Comparison of ENCODE assay signal across 24 mouse cellular contexts in genomic region chr16:85798334-85798733, GRCm38 (mm10). TPM values are rescaled to one million over a fixed set of nuclear protein-coding genes. Genes with fewer than 3 reads are reported as not detected.
DNase-seq lines count a peak whose midpoint lies in the region; ATAC-seq and TF ChIP-seq lines count a peak whose summit lies in the region.
"Had no signal": no experiment of that assay in that cellular context is flagged by ENCODE, and none has a peak within 500 bp of the region (broad histone marks: within the 10 kb centered on the region; RNA-seq: fewer than 3 reads in every experiment).

No protein-coding gene starts in this region.

- no peak overlapping the region for H3K9ac ChIP-seq in hindbrain, postnatal 0 days (replicated peaks; ENCODE audit: low read length)
- no peak overlapping the region for H3K9ac ChIP-seq in hindbrain, embryonic 14.5 days
- H3K9ac ChIP-seq in kidney, postnatal 0 days (ENCODE audit: low read depth, low read length): no peak overlapping the region
- H3K9ac ChIP-seq: forebrain, embryonic 12.5 days; hindbrain, embryonic 15.5 days; intestine, embryonic 15.5 days; limb, embryonic 12.5 days; liver, embryonic 12.5 days; midbrain, embryonic 15.5 days; neural tube, embryonic 12.5 days had no signal

- H3K4me1 ChIP-seq in hindbrain, postnatal 0 days (ENCODE audit: insufficient read depth, low read length): 0 out of 2 replicates have a peak, but pooled peaks cover 3% of the 10 kb centered on the region
- H3K4me1 ChIP-seq in hindbrain, embryonic 14.5 days (replicated peaks; ENCODE audit: control insufficient read depth, insufficient read depth, low read length): no peaks in the 10 kb centered on the region
- peaks cover 17% of the 10 kb centered on the region; the same call in 1 of the 2 replicates for H3K4me1 ChIP-seq in kidney, postnatal 0 days (replicated peaks; ENCODE audit: insufficient read depth, low read length)

- ATAC-seq in hindbrain, postnatal 0 days: no peak
- no peak for ATAC-seq in hindbrain, embryonic 14.5 days (ENCODE audit: low FRiP score)
- no peak for ATAC-seq in kidney, postnatal 0 days (replicated peaks; ENCODE audit: low FRiP score, low read depth)
- no peak for ATAC-seq in megakaryocyte-erythroid progenitor cell, adult 5-6 weeks (replicated peaks; ENCODE audit: low FRiP score, low TSS enrichment, poor library complexity, severe bottlenecking)
- ATAC-seq: CD4-positive, CD25-positive, alpha-beta regulatory T cell, adult 4 months; intestine, embryonic 15.5 days; liver, embryonic 12.5 days; midbrain, embryonic 15.5 days had no signal

- H3K4me2 ChIP-seq in hindbrain, postnatal 0 days (ENCODE audit: low read depth, low read length): peak overlapping the region; percentile 100; the same call in 1 of the 2 replicates
- no peak overlapping the region for H3K4me2 ChIP-seq in hindbrain, embryonic 14.5 days (replicated peaks)
- peak overlapping the region; percentile 75 for H3K4me2 ChIP-seq in kidney, postnatal 0 days (ENCODE audit: low read length)
- H3K4me2 ChIP-seq: forebrain, embryonic 12.5 days; hindbrain, embryonic 15.5 days; liver, embryonic 12.5 days; midbrain, embryonic 15.5 days; neural tube, embryonic 12.5 days had no signal

- H3K9me3 ChIP-seq in hindbrain, postnatal 0 days (ENCODE audit: low read length): no peaks in the 10 kb centered on the region
- H3K9me3 ChIP-seq in hindbrain, embryonic 14.5 days (ENCODE audit: control insufficient read depth, low read length): no peaks in the 10 kb centered on the region
- H3K9me3 ChIP-seq in kidney, postnatal 0 days (replicated peaks; ENCODE audit: low read length): no peaks in the 10 kb centered on the region
- H3K9me3 ChIP-seq: forebrain, embryonic 12.5 days; heart, embryonic 10.5 days; hindbrain, embryonic 15.5 days; intestine, embryonic 15.5 days; limb, embryonic 12.5 days; liver, embryonic 12.5 days; midbrain, embryonic 15.5 days; neural tube, embryonic 12.5 days had no signal

- no peaks in the 10 kb centered on the region for H3K27me3 ChIP-seq in hindbrain, postnatal 0 days (ENCODE audit: insufficient read depth, low read length)
- H3K27me3 ChIP-seq in hindbrain, embryonic 14.5 days (ENCODE audit: control insufficient read depth, insufficient read depth, low read length): no peaks in the 10 kb centered on the region; the same call in 1 of the 2 replicates
- H3K27me3 ChIP-seq in kidney, postnatal 0 days (ENCODE audit: insufficient read depth, low read length): no peaks in the 10 kb centered on the region
- H3K27me3 ChIP-seq: forebrain, embryonic 12.5 days; hindbrain, embryonic 15.5 days; intestine, embryonic 15.5 days; limb, embryonic 12.5 days; midbrain, embryonic 15.5 days; neural tube, embryonic 12.5 days had no signal

- no peak overlapping the region for H3K4me3 ChIP-seq in hindbrain, postnatal 0 days (ENCODE audit: low read length)
- H3K4me3 ChIP-seq in hindbrain, embryonic 14.5 days (replicated peaks; ENCODE audit: low read length): no peak overlapping the region
- 0 out of 2 replicates have a peak overlapping the region, but pooled peaks have one; percentile 5 for H3K4me3 ChIP-seq in kidney, postnatal 0 days (replicated peaks; ENCODE audit: low read depth, low read length)
- H3K4me3 ChIP-seq: forebrain, embryonic 12.5 days; heart, embryonic 10.5 days; hindbrain, embryonic 15.5 days; intestine, embryonic 15.5 days; liver, embryonic 12.5 days; midbrain, embryonic 15.5 days; neural tube, embryonic 12.5 days had no signal

- TF ChIP-seq CTCF in hindbrain, postnatal 0 days (IDR thresholded peaks at IDR 0.05; ENCODE audit: low read depth): no peak
- no peak for TF ChIP-seq CTCF in kidney, postnatal 0 days (IDR thresholded peaks at IDR 0.05; ENCODE audit: low read depth)

- 72% methylated on average over 7 of the region's 7 CpGs for WGBS in hindbrain, postnatal 0 days
- 93% methylated on average over 7 of the region's 7 CpGs for WGBS in hindbrain, embryonic 14.5 days
- WGBS in kidney, postnatal 0 days: 85% methylated on average over 7 of the region's 7 CpGs

- no peak overlapping the region for H3K27ac ChIP-seq in hindbrain, postnatal 0 days
- no peak overlapping the region for H3K27ac ChIP-seq in hindbrain, embryonic 14.5 days
- H3K27ac ChIP-seq in kidney, postnatal 0 days: no peak overlapping the region
- H3K27ac ChIP-seq: forebrain, embryonic 12.5 days; heart, embryonic 10.5 days; hindbrain, embryonic 15.5 days; intestine, embryonic 15.5 days; limb, embryonic 12.5 days; liver, embryonic 12.5 days; midbrain, embryonic 15.5 days; neural tube, embryonic 12.5 days had no signal

- peaks cover 24% of the 10 kb centered on the region for H3K36me3 ChIP-seq in hindbrain, postnatal 0 days (ENCODE audit: insufficient read depth, low read length)
- peaks cover 13% of the 10 kb centered on the region for H3K36me3 ChIP-seq in hindbrain, embryonic 14.5 days (replicated peaks; ENCODE audit: control insufficient read depth, insufficient read depth)
- H3K36me3 ChIP-seq in kidney, postnatal 0 days (ENCODE audit: insufficient read depth, low read length): peaks cover 48% of the 10 kb centered on the region

- DNase-seq in gastrocnemius, adult 18-20 months (ENCODE audit: low spot score): peak; percentile 61
- DNase-seq in gastrocnemius, postnatal 10 days: no peak
- DNase-seq in hindbrain, postnatal 0 days (ENCODE audit: low spot score): no peak
- no peak for DNase-seq in hindbrain, embryonic 14.5 days (ENCODE audit: low spot score)
- no peak for DNase-seq in kidney, postnatal 0 days (ENCODE audit: low spot score)
- no peak for DNase-seq in kidney, postnatal 4 days
- DNase-seq in gastrocnemius, adult 8-10 months (ENCODE audit: low spot score in 2 of 2): peak; percentile 36 to 60
- DNase-seq: adrenal gland, postnatal 25 days; cerebellum, adult 9-11 months; lung, adult 18-20 months; lung, postnatal 14 days; right cerebral cortex, postnatal 14 days; spleen, adult 18-20 months had no signal

RNA-seq across cellular contexts. Expression of gene Adamts1, which starts 4.6 kb away (rescaled TPM):
- total RNA-seq in gastrocnemius, adult 18-20 months (2021): 10 to 100 TPM in 1 of 2 experiments, 1 to 10 TPM in 1; 8.0 to 39.9 TPM
- total RNA-seq in gastrocnemius, postnatal 10 days (2021): 10 to 100 TPM; 15.4 to 19.9 TPM
- 20.7 and 38.0 TPM in 2 replicates for total RNA-seq in hindbrain, postnatal 0 days (2014; rRNA removed)
- polyA plus RNA-seq in hindbrain, postnatal 0 days (2015; fragmentation: Nextera tagmentation; extraction: Ambion mirVana): 9.8 and 10.3 TPM in 2 replicates
- 12.0 and 12.7 TPM in 2 replicates for polyA plus RNA-seq in hindbrain, embryonic 14.5 days (2014; fragmentation: Nextera tagmentation; extraction: Ambion mirVana)
- polyA plus RNA-seq in kidney, postnatal 0 days (2015; fragmentation: Nextera tagmentation; extraction: Ambion mirVana): 75.9 and 82.8 TPM in 2 replicates
- total RNA-seq in gastrocnemius, adult 8-10 months (2022): 10 to 100 TPM; 20.0 to 27.3 (median 24.0) TPM
- total RNA-seq in megakaryocyte-erythroid progenitor cell, adult 5-6 weeks (2014; fragmentation: Nextera tagmentation): not detected in 2 replicates
- 0.05 TPM in 1 of 2 replicates, not detected in the other for total RNA-seq in megakaryocyte-erythroid progenitor cell, adult 5-6 weeks (2017)
- total RNA-seq: megakaryocyte, adult 5-6 weeks had no signal
- polyA plus RNA-seq: CD4-positive, CD25-positive, alpha-beta regulatory T cell, adult 4 months had no signal

Comparison
In these comparisons a context has a peak if more than half of its experiments do, and no peak if none do; other contexts are left out.
1. DNase-seq: peak in gastrocnemius, adult 18-20 months (single experiment) and gastrocnemius, adult 8-10 months (2 of 2); none in gastrocnemius, postnatal 10 days (single experiment), hindbrain, postnatal 0 days (single experiment), hindbrain, embryonic 14.5 days (single experiment), kidney, postnatal 0 days (single experiment) and kidney, postnatal 4 days (0 of 2).
2. RNA of gene Adamts1, which starts 4.6 kb away (total RNA-seq): 8.0 to 39.9 TPM in gastrocnemius, adult 18-20 months, 20.7 to 38.0 TPM in hindbrain, postnatal 0 days, 20.0 to 27.3 TPM in gastrocnemius, adult 8-10 months and 15.4 to 19.9 TPM in gastrocnemius, postnatal 10 days; 0.05 TPM in megakaryocyte-erythroid progenitor cell, adult 5-6 weeks; every median in the first group is over 4 times any median in the second.